Mouse (Mus musculus) frontal cortex, adult 2 months (tissue): Measurements from ENCODE around the gene Crk. TPM values are rescaled to one million over a fixed set of nuclear protein-coding genes. Genes with fewer than 3 reads are reported as not detected.

ENCODE experiments used
- DNase-seq, 2 experiments: peaks; one replicate each; pipeline ENCODE4 v3.0.0; 2022; ENCODE audit warnings: low spot score in 1 of 2; ENCODE audit errors: extremely low spot score in 1 of 2
- polyA plus RNA-seq: library from polyadenylated mRNA; depleted of rRNA; stranded (reverse); fragments of >200 nt; gene quantifications from 2 replicates; pipeline ENCODE4 v1.2.3, GENCODE M21; 2012

The Crk gene
- polyA plus RNA-seq, 1 experiment, result 83.6 TPM

GRCm38 (mm10) chr11:75655621-75656545, 23.2 kb upstream of the Crk start:
- DNase-seq, result peak in 1 of 2 experiments; percentile 57

- no peak for DNase-seq
Measured at GRCm38 (mm10) chr11:75656621-75657590, 22.2 kb upstream of the Crk start.

- DNase-seq, result no peak
Measured at GRCm38 (mm10) chr11:75657841-75658240, 21.2 kb upstream of the Crk start.

GRCm38 (mm10) chr11:75658311-75658710, 20.7 kb upstream of the Crk start:
- no peak for DNase-seq

GRCm38 (mm10) chr11:75658996-75659750, 19.9 kb upstream of the Crk start:
- DNase-seq, result no peak

GRCm38 (mm10) chr11:75660081-75660590, 18.9 kb upstream of the Crk start:
- no peak for DNase-seq

GRCm38 (mm10) chr11:75660941-75661800, 17.9 kb upstream of the Crk start:
- no peak for DNase-seq

- DNase-seq, result no peak
Measured at GRCm38 (mm10) chr11:75662131-75662530, 16.9 kb upstream of the Crk start.

- no peak for DNase-seq
Measured at GRCm38 (mm10) chr11:75666296-75666695, 12.8 kb upstream of the Crk start.

GRCm38 (mm10) chr11:75668621-75669020, 10.4 kb upstream of the Crk start:
- DNase-seq, result no peak

- DNase-seq, result no peak
Measured at GRCm38 (mm10) chr11:75669176-75669852, 9.7 kb upstream of the Crk start.

GRCm38 (mm10) chr11:75669853-75670200, 9.2 kb upstream of the Crk start:
- DNase-seq, result no peak

- no peak for DNase-seq
Measured at GRCm38 (mm10) chr11:75671426-75672180, 7.5 kb upstream of the Crk start.

- no peak for DNase-seq
Measured at GRCm38 (mm10) chr11:75673411-75673810, 5.6 kb upstream of the Crk start.

- DNase-seq, result no peak
Measured at GRCm38 (mm10) chr11:75674875-75675274, 4.2 kb upstream of the Crk start.

- DNase-seq, result no peak
Measured at GRCm38 (mm10) chr11:75677881-75678746, 945 bp upstream of the Crk start.
